Mouse (Mus musculus): ENCODE measurements around the gene Mrfap1. TPM values are rescaled to one million over a fixed set of nuclear protein-coding genes. Genes with fewer than 3 reads are reported as not detected.
"Not testable (repeated sequence)": the region's sequence is repeated elsewhere in the genome, so short reads cannot be mapped to it uniquely, and the experiment has no call there.

Mrfap1 gene
- polyA plus RNA-seq, 1 experiment from 2014 or later, result 296 TPM

GRCm38 (mm10) chr5:36797291-36797690, 719 bp upstream of the Mrfap1 start:
- peaks cover 9% of the 10 kb centered on the region for H3K4me1 ChIP-seq (ENCODE audit: control insufficient read depth, insufficient read depth, low read depth, low read length)
- peak overlapping the region; percentile 59 for H3K4me2 ChIP-seq (ENCODE audit: low read length)
- no peaks in the 10 kb centered on the region for H3K9me3 ChIP-seq (ENCODE audit: control insufficient read depth, low read length)
- 53% methylated on average over 8 of the region's 8 CpGs for WGBS
- no peak overlapping the region for H3K27ac ChIP-seq (ENCODE audit: low read depth, low read length)
- H3K9ac ChIP-seq (ENCODE audit: low read depth, low read length), result no peak overlapping the region
- H3K4me3 ChIP-seq (ENCODE audit: low read length), result no peak overlapping the region; the same call in 1 of the 2 replicates
- H3K36me3 ChIP-seq (ENCODE audit: control insufficient read depth, insufficient read depth, low read length), result peaks cover 2% of the 10 kb centered on the region; the same call in 1 of the 2 replicates
- no peaks in the 10 kb centered on the region for H3K27me3 ChIP-seq (replicated peaks; ENCODE audit: control insufficient read depth, insufficient read depth, low read length)
- ATAC-seq, result no peak

DNA sequence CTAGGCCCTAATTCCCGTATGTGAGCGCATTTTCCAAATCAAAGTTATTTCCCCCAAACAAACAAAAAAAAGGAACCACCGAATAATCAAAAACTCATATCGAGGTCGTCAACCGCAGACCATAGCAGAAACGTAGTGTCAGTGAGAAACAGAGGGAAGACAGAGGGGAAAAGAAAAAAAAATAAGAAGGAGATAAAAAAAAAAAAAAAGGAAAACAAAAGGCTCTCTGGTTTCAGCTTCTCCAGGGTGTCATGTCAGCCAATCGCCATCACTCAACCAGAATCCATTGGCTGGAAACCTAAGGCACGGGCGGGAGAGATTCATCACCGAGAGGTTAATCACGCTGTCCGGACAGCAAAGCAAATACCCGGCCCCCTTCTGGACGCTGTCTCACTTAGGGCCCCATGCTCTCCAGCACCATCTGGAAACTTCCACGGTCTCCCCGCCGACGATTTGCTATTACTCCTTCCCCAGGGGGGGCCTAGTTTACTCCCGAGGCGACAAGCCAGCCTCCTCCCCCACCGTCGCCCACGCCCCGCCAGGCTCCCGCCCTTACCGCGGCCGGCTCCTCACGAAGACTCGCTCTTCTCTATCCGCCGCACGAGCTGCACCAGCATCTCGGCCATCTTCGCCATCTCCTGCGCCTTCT, 801 bp downstream of the Mrfap1 start:
- WGBS, result 5% methylated on average over 35 of the region's 37 CpGs
- not testable (repeated sequence) for H3K27me3 ChIP-seq (replicated peaks; ENCODE audit: control insufficient read depth, insufficient read depth, low read length); H3K4me1 ChIP-seq (ENCODE audit: control insufficient read depth, insufficient read depth, low read depth, low read length); H3K36me3 ChIP-seq (ENCODE audit: control insufficient read depth, insufficient read depth, low read length); H3K9me3 ChIP-seq (ENCODE audit: control insufficient read depth, low read length)
- peak overlapping the region; percentile 75 for H3K4me3 ChIP-seq (ENCODE audit: low read length)
- H3K9ac ChIP-seq (ENCODE audit: low read depth, low read length), result peak overlapping the region; percentile 83
- ATAC-seq, result peak; percentile 72
- H3K27ac ChIP-seq (ENCODE audit: low read depth, low read length), result peak overlapping the region; percentile 91
- peak overlapping the region; percentile 55 for H3K4me2 ChIP-seq (ENCODE audit: low read length)

GRCm38 (mm10) chr5:36791861-36792260, 4.7 kb downstream of the Mrfap1 start:
- Histone ChIP-seq H3K4me1 (ENCODE audit: control insufficient read depth, insufficient read depth, low read depth, low read length) (peaks cover 5% of the 10 kb centered on the region), H3K27me3 (replicated peaks; ENCODE audit: control insufficient read depth, insufficient read depth, low read length) (no peaks in the 10 kb centered on the region), H3K36me3 (ENCODE audit: control insufficient read depth, insufficient read depth, low read length) (peaks cover 2% of the 10 kb centered on the region; the same call in 1 of the 2 replicates), H3K27ac (ENCODE audit: low read depth, low read length) (no peak overlapping the region), H3K4me3 (ENCODE audit: low read length) (no peak overlapping the region), H3K9me3 (ENCODE audit: control insufficient read depth, low read length) (no peaks in the 10 kb centered on the region), H3K4me2 (ENCODE audit: low read length) (no peak overlapping the region), H3K9ac (ENCODE audit: low read depth, low read length) (no peak overlapping the region)
- WGBS, result 83% methylated on average over 9 of the region's 9 CpGs
- ATAC-seq, result no peak

GRCm38 (mm10) chr5:36786052-36786451, 10.5 kb downstream of the Mrfap1 start:
- H3K4me2 ChIP-seq (ENCODE audit: low read length), result no peak overlapping the region
- WGBS, result 92% methylated on average over 5 of the region's 5 CpGs
- no peak for ATAC-seq
- no peaks in the 10 kb centered on the region for H3K27me3 ChIP-seq (replicated peaks; ENCODE audit: control insufficient read depth, insufficient read depth, low read length)
- no peaks in the 10 kb centered on the region for H3K4me1 ChIP-seq (ENCODE audit: control insufficient read depth, insufficient read depth, low read depth, low read length)
- H3K27ac ChIP-seq (ENCODE audit: low read depth, low read length), result no peak overlapping the region
- no peak overlapping the region for H3K9ac ChIP-seq (ENCODE audit: low read depth, low read length)
- H3K36me3 ChIP-seq (ENCODE audit: control insufficient read depth, insufficient read depth, low read length), result no peaks in the 10 kb centered on the region
- no peak overlapping the region for H3K4me3 ChIP-seq (ENCODE audit: low read length)
- H3K9me3 ChIP-seq (ENCODE audit: control insufficient read depth, low read length), result no peaks in the 10 kb centered on the region

DNA sequence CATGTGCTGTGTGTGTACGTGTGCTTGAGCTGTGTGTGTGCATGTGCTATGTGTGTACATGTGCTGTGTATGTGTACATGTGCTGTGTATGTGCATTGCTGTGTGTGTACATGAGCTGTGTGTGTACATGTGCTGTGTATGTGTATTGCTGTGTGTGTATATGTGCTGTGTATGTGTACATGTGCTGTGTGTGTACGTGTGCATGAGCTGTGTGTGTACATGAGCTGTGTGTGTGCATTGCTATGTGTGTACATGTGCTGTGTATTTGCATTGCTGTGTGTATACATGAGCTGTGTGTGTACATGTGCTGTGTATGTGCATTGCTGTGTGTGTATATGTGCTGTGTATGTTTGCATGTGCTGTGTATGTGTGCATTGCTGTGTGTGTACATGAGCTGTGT, 17.1 kb downstream of the Mrfap1 start:
- no peak overlapping the region for H3K4me3 ChIP-seq (ENCODE audit: low read length)
- no peak overlapping the region for H3K9ac ChIP-seq (ENCODE audit: low read depth, low read length)
- H3K27ac ChIP-seq (ENCODE audit: low read depth, low read length), result no peak overlapping the region
- 83% methylated on average over 2 of the region's 2 CpGs for WGBS
- ATAC-seq, result no peak
- H3K4me1 ChIP-seq (ENCODE audit: control insufficient read depth, insufficient read depth, low read depth, low read length), result no peaks in the 10 kb centered on the region
- no peaks in the 10 kb centered on the region for H3K36me3 ChIP-seq (ENCODE audit: control insufficient read depth, insufficient read depth, low read length)
- H3K27me3 ChIP-seq (replicated peaks; ENCODE audit: control insufficient read depth, insufficient read depth, low read length), result no peaks in the 10 kb centered on the region
- no peaks in the 10 kb centered on the region for H3K9me3 ChIP-seq (ENCODE audit: control insufficient read depth, low read length)
- no peak overlapping the region for H3K4me2 ChIP-seq (ENCODE audit: low read length)

GRCm38 (mm10) chr5:36778901-36779300, 17.7 kb downstream of the Mrfap1 start:
- Histone ChIP-seq H3K27ac (ENCODE audit: low read depth, low read length) (no peak overlapping the region), H3K4me1 (ENCODE audit: control insufficient read depth, insufficient read depth, low read depth, low read length) (no peaks in the 10 kb centered on the region), H3K36me3 (ENCODE audit: control insufficient read depth, insufficient read depth, low read length) (no peaks in the 10 kb centered on the region), H3K4me3 (ENCODE audit: low read length) (no peak overlapping the region), H3K9me3 (ENCODE audit: control insufficient read depth, low read length) (no peaks in the 10 kb centered on the region), H3K27me3 (replicated peaks; ENCODE audit: control insufficient read depth, insufficient read depth, low read length) (no peaks in the 10 kb centered on the region), H3K9ac (ENCODE audit: low read depth, low read length) (no peak overlapping the region), H3K4me2 (ENCODE audit: low read length) (no peak overlapping the region)
- ATAC-seq, result no peak
- 100% methylated on average over 1 of the region's 2 CpGs for WGBS

GRCm38 (mm10) chr5:36777186-36777585, 19.4 kb downstream of the Mrfap1 start:
- WGBS, result 8% methylated on average over 2 of the region's 2 CpGs
- no peaks in the 10 kb centered on the region for H3K4me1 ChIP-seq (ENCODE audit: control insufficient read depth, insufficient read depth, low read depth, low read length)
- H3K9me3 ChIP-seq (ENCODE audit: control insufficient read depth, low read length), result no peaks in the 10 kb centered on the region
- H3K27ac ChIP-seq (ENCODE audit: low read depth, low read length), result no peak overlapping the region
- no peaks in the 10 kb centered on the region for H3K27me3 ChIP-seq (replicated peaks; ENCODE audit: control insufficient read depth, insufficient read depth, low read length)
- H3K9ac ChIP-seq (ENCODE audit: low read depth, low read length), result no peak overlapping the region
- H3K36me3 ChIP-seq (ENCODE audit: control insufficient read depth, insufficient read depth, low read length), result no peaks in the 10 kb centered on the region
- no peak overlapping the region for H3K4me2 ChIP-seq (ENCODE audit: low read length)
- ATAC-seq, result no peak
- no peak overlapping the region for H3K4me3 ChIP-seq (ENCODE audit: low read length)

DNA sequence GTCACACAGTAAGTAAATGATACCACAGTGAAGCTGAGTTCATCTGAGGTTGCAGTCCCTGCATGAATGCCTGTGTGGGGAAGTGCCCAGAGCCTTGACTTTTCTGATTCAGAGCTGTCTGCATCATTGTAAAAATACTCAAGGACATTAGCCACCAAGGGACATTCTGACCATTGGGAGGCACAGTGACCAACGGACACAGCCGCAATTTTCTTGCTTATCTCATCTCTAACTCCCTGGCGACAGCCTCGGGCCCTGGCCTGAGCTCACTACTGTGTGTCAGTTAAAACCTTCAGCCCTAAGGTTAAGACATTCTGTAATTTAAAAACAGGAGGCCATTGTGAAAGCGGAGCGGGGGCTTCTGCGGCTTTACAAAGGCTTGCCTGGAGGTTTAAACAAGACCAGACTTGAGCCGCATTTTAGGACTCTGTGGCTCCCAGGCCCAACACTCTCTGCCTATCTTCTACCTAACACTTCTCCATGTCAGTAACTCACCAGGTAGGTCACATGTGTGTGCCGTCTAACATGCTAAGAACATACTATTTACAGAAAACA, 20.5 kb downstream of the Mrfap1 start:
- no peaks in the 10 kb centered on the region for H3K27me3 ChIP-seq (replicated peaks; ENCODE audit: control insufficient read depth, insufficient read depth, low read length)
- 36% methylated on average over 9 of the region's 9 CpGs for WGBS
- H3K9ac ChIP-seq (ENCODE audit: low read depth, low read length), result no peak overlapping the region
- H3K4me3 ChIP-seq (ENCODE audit: low read length), result no peak overlapping the region
- H3K4me2 ChIP-seq (ENCODE audit: low read length), result no peak overlapping the region
- H3K27ac ChIP-seq (ENCODE audit: low read depth, low read length), result no peak overlapping the region
- no peaks in the 10 kb centered on the region for H3K36me3 ChIP-seq (ENCODE audit: control insufficient read depth, insufficient read depth, low read length)
- ATAC-seq, result no peak
- no peaks in the 10 kb centered on the region for H3K4me1 ChIP-seq (ENCODE audit: control insufficient read depth, insufficient read depth, low read depth, low read length)
- no peaks in the 10 kb centered on the region for H3K9me3 ChIP-seq (ENCODE audit: control insufficient read depth, low read length)

DNA sequence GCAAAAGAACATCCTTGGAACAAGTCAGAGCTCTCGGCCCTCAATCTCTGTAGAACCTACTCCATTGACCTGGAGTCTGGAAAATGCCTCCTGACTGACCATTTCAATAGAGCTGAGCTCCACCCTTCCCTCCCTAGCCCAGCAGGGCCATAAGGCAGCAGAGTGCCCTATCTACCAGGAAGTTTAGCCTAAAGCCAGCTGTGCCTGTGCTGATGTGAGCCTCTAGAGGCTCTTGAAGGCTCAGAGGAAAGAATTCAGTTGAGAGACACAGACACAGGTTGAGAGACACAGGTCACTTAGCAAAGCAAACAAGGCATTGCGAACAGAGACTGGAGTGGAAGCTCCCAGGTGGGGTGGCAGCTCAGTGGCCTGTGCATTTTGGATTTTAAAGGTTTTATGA, 21.3 kb downstream of the Mrfap1 start:
- Histone ChIP-seq H3K4me2 (ENCODE audit: low read length) (no peak overlapping the region), H3K4me3 (ENCODE audit: low read length) (no peak overlapping the region), H3K27ac (ENCODE audit: low read depth, low read length) (no peak overlapping the region), H3K9ac (ENCODE audit: low read depth, low read length) (no peak overlapping the region), H3K36me3 (ENCODE audit: control insufficient read depth, insufficient read depth, low read length) (no peaks in the 10 kb centered on the region), H3K27me3 (replicated peaks; ENCODE audit: control insufficient read depth, insufficient read depth, low read length) (no peaks in the 10 kb centered on the region), H3K4me1 (ENCODE audit: control insufficient read depth, insufficient read depth, low read depth, low read length) (no peaks in the 10 kb centered on the region), H3K9me3 (ENCODE audit: control insufficient read depth, low read length) (no peaks in the 10 kb centered on the region)
- WGBS, result 83% methylated on average over 2 of the region's 2 CpGs
- no peak for ATAC-seq

All from hindbrain, embryonic 16.5 days (tissue).